Mouse (Mus musculus): Measurements from ENCODE around the gene Sppl3.
A peak's percentile ranks its signal among the peaks of the same experiment; 100 is the strongest.
"Not testable (repeated sequence)": the region's sequence is repeated elsewhere in the genome, so short reads cannot be mapped to it uniquely, and the experiment has no call there.

The Sppl3 gene

DNA sequence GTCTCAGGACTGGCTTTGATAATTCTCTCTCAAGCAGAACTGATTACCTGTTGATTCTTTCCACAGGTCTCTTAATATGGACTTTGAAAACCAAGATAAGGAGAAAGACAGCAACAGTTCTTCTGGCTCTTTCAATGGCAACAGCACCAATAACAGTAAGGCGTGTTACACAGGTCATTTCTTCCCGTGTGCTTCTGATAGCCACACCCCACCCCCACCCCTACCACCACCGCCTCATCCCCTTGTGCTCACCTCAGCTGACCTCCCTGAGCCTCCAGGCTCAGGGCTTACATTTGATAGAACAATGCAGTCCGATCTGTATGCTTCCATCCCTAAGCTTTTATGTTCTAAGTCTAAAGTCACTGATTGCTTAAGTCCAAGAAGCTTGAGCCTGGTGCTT, 63.8 kb downstream of the Sppl3 start:
- peak; percentile 59 for DNase-seq (ENCODE audit: low spot score)

DNA sequence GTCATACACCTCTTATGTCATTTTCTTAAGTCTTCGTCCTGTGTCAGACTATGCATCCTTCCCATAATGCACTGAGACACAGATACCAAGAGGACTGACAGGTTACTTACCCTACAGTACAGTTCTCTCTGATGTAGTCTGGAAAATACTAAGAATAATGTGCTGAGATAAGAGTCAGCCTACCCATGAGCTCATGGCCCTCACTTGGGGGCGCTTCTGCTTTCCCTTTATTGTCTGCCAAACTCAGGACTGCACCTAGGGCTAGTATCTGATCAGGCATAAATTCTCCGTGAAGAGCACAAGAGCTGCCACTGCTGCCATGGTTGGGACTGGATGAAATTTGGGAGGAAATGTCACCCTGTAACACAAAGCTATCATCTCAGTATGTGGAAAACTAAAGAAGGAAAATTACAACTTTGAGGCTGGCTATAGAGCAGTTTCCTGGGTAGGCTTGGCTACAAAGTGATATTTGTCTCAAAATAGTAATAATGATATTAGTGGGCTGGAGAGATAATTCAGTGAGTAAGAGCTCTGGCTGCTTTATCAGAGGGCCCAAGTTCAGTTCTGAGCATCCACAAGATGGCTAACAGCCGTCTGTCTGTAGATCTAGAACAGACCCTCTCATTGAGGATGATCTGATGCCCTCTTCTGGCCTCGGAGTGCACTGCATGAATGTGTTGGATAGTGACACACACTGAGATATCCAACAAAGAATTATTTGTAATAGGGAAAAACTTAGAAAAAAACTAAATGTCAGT, 65.4 kb downstream of the Sppl3 start:
- DNase-seq (ENCODE audit: low spot score): no peak

DNA sequence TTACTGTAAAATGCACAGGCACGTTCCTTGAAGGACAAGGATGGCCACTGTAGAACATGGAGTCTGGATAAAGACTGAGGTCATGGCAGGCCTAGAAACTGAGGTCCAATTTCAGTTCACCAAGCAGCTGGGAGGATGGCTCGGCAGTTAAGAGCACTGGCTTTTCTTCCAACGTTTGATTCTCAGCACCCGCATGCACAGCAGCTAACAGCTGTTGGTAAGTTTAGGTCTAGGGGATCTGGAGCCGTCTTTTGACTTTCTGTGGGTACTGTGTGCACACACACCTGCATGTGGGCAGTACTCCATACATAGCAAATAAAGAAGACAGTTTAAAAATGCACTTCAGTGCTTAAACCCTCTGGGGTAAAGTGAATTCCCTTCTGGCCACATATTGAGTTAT, 70.7 kb downstream of the Sppl3 start:
- DNase-seq (ENCODE audit: low spot score): no peak

DNA sequence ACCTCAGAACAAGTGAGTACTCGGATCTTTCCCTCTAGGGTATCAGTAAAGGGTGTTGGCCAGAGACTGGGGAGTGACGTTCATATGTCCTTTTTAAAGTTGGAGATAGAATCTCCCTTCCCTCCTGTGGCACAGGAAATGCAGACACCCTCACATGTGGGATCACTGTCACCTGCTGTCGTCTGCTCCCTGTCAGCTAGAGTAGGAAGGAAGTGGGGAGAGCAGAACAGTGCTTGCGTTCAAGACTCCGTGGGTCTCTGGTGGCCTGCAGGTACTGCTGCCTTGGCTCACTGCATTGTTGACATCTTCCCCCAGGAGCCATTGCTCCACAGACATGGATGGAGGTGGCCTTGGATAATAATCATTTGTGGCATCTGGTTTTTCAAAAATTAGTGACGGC, 72.6 kb downstream of the Sppl3 start:
- DNase-seq (ENCODE audit: low spot score): no peak

DNA sequence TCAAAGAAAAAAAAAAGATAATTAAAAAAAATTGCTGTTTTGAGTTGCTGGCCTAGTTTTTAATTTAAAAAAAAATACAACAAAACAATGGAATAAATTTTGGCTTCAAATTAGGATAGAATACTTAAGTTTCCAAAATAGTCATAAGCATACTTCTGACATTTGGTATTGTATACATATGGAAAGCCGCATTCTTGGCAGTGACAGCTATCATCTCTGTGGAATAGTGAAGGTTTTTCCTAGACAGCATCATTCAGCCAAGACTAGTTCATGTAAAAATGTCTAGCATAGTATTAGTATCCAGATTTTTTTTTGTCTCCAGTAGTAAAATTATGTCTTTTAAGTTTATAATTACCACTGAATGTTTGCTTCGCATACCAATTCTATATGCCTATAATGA, 74.7 kb downstream of the Sppl3 start:
- no peak for DNase-seq (ENCODE audit: low spot score)

DNA sequence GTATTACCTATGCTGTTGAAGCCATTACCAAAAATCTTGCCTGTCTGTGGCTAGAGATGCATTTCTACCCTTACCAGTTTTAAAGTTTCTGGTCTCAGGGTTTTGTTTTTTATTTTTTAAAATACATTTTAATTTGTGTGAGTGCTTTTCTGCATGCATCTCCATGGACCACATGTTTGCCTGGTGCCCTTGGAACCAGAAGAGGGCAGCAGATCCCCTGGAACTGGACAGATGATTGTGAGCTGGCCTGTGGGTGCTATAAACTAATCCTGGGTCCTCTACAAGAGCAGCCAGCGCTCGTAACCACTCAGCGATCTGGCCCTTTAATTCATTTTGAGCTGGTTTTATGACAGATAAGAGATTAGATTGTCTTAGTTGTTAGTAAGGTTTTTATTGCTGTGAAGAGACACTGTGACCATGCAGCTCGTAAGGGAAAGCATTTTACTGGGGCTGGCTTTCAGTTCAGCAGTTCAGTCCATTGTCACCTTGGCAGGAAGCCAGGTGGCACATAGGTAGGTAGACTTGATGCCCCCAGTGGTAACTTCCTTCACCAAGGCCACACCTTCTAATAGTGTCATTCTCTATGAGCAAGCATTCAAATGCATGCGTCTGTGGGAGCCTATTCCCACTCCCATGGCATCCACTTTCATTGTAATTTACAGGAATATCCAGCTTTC, 78.8 kb downstream of the Sppl3 start:
- no peak for DNase-seq (ENCODE audit: low spot score)

DNA sequence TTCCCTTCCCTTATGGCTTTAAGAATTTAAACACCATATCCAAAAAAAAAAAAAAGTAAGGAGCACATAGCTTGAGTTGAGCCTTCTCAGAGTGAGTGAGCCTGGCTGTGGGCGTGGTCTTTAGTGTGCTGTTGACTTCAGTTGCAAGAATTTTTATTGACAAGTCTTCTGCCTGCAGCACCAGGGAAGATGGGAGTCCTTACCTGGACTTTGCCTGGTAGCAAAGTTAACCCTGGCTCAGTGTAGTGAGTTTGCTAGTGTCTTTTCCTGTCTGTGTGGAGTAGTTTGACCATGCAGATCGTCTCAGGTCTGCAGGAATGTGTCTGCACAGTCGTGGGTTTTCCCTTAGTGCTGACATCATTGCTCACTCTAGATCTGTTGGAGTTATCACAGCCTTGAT, 80.1 kb downstream of the Sppl3 start:
- DNase-seq (ENCODE audit: low spot score): peak; percentile 64

DNA sequence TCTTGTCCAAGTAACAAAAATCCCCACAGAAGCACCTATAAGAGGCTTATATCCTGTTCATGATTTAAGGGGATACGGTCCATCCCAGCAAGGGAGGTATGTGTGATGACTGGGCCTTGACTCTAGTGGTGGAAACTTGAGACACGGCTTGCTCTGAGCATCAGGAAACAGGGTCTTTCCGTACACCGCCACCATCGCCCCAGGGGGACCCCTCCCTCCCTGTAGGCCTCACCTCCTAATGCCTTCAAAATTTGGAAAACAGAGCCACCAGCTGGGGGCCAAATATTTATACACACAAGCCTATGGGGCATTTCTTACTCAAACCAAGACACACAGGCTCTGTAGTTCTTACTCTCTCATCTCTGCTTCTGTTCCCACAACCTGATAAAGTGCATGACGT, 80.8 kb downstream of the Sppl3 start:
- DNase-seq (ENCODE audit: low spot score): no peak

DNA sequence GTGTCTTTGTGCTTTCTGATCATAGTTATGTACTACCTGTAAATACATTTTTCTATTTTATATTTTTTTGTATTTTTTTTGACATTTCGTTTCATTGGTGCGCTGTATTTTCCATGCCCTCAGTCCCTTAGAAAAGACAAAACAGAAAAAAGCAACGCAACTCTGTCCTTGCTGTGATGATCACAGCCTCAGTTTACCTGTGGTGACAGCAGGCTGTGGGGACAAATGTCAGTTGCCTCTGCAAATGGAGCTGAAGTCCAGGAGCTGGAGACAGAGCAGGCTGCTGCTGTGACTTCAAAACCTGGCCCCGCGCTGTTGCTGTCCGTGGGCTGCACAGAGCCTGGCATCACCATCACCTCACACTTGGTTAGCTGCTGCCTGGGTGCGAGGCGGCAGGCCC, 87.3 kb downstream of the Sppl3 start, which contains the start of gene Gm10401:
TSS of gene Gm10401 (minus strand) at position 101 of the 400 bp plus-strand sequence.
- DNase-seq (ENCODE audit: low spot score): no peak

DNA sequence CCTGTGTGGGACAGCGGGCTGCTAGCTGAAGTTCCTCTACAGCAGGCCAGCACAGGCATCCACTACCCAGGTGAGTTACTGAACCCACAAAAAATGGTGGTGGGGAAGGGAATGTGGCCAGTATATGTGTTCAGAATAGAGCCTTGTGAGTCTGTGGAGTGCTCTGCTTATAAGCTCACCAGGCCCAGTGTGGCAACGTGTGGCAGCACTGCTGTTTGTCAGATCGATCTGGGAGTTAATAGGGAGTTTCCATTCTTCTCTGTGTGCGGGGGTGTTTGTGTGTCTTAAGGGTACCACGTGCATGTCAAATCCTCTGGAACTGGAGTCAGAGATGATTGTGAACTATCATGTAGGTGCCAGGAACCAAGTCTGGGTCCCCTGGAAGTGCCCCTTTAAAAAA, 88.6 kb downstream of the Sppl3 start:
- no peak for DNase-seq (ENCODE audit: low spot score)

DNA sequence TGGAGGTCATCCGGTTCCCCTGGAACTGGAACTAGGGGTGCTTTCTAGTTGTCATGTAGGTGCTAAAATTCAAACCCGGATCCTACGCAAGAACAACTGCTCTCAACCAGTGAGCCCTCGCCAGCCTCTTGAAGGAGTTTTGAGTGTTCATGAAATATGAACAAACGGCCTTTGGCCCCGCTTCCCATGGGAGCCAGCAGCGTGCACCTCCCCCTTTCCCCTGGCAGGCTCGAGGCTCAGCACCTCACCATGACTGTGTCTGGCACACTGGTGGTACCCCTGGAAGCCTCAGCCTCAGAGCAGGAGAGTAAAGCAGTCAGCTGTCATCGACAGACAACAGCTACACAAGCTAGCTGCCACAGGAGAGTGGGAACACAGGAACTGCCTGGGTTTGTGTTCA, 89.1 kb downstream of the Sppl3 start:
- no peak for DNase-seq (ENCODE audit: low spot score)

DNA sequence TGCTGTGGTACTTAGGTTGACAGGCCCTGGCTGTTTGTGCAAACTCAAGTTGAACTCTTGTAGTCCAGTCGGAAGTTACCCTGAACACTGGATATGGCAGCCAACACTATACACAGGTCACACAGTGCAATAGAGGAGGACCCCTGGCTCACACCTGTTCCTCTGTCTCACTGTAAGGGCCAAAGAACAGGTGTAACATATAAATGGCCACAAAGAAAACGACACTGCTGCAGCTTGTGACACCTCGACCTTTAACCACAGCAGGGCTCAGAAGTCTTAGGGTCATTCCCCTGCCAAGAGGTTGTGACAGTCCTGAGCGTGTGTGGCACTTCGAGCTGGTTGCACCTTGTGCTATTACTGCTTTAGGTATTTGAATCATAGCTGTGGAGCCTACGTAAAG, 89.5 kb downstream of the Sppl3 start:
- peak; percentile 32 for DNase-seq (ENCODE audit: low spot score)

DNA sequence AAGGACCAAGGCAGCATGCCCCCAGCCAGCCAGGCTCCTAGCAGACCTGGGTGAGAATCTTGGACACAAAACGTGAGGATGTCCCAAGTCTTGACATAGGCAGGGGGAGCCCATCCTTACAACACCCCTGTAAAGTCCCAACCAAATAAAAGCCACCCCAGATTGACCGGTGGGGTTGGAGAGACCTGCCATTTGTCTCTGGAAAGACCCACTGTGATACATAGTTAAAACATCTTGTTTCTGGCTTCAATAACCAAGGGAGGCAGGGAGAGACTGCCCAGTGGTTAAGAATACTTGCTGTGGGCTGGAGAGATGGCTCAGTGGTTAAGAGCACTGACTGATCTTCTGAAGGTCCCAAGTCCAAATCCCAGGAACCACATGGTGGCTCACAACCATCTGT, 91.3 kb downstream of the Sppl3 start:
- no peak for DNase-seq (ENCODE audit: low spot score)

DNA sequence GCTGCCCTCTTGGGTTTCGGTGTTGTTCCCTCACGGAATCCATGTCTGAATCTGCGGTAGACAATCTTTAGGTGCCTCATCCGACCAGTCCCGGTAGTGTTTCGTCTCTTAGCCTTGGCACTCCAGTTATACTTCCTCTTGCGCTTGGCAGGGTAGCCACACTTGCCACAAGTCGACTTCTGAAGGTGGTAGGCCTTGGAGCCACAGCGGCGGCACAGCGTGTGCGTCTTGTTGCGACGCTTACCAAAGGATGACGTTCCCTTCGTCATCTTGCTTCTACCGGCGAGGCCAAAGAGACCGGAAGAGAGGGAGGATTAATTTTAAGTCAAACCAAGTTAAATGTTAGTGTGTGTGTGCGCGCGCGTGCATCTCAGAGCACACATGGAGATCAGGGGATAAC, 92.3 kb downstream of the Sppl3 start:
- not testable (repeated sequence) for DNase-seq (ENCODE audit: low spot score)

DNA sequence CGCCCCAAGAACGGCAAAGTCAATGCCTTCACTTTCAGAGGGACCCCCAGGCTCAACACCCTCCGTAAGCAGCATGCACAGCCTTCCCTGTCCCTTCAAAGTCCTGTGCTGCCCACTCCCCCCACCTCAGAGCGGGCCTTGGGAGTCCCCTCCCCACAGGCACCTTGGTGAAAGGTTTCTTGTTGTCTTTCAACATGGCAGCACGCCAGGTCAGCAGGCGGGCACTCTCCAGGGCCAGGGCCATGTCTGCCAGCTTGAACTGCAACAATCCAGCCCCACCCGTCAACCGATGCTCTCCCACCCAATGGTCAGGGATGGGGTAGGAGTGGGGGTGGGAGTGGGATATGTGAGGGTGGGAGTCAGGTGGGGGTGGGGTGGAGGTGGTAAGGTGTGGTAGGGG, 100.2 kb downstream of the Sppl3 start:
- DNase-seq (ENCODE audit: low spot score): no peak

DNA sequence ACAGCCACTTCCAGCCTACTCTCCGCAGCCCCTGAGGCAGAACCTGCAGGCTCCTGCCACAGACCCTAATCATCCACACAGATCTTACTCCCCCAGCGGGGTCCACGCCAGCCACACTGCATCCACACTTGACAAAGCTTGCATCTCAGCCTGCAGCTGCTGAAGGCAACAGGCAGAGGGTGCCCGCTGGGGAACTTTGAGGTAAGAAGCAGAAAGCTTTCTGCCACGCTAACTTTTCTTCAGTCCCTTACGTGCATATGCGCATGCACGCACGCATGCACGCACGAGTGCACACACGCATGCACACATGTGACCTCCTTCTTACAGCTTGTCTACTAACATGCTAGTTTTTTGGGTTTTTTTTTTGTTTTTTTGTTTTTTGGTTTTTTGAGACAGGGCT, 102.3 kb downstream of the Sppl3 start:
- DNase-seq (ENCODE audit: low spot score): no peak

DNA sequence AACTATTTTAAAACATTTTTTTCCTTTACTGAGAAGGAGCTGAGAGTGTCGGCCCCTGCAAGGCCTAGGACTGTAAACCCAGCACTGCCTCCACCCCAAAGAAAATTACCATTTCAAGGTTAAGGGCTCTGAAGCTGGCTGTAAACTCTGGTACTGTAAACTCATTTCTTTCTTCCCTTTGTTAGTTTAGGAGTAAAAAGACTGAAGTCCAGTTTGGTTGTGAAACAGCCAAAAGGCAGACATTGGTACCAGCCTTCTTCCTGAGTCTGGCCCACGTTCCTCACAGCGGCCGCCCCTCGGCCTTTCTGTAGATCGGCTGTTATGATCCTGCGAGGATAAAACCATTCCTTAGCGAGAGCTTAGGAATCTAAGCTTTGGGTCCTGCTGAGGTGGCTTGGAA, 103.6 kb downstream of the Sppl3 start:
- DNase-seq (ENCODE audit: low spot score): no peak

DNA sequence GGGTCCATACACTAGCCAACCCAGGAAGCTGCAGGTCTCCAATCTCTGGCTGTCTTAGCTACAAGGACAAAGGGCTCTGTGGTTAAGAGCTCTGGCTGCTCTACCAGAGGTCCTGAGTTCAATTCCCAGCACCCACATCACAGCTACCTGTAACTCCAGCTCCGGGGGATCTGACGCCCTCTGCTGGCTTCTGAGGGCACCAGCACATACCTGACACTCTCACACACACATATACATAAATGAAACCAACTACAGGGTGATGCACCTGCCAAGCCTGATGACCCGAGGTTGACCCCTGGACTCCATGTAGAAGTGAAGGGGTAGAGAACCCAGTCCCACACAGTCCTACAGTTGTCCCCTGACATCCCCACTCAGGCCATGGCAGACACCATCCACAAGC, 105.5 kb downstream of the Sppl3 start:
- DNase-seq (ENCODE audit: low spot score): no peak

DNA sequence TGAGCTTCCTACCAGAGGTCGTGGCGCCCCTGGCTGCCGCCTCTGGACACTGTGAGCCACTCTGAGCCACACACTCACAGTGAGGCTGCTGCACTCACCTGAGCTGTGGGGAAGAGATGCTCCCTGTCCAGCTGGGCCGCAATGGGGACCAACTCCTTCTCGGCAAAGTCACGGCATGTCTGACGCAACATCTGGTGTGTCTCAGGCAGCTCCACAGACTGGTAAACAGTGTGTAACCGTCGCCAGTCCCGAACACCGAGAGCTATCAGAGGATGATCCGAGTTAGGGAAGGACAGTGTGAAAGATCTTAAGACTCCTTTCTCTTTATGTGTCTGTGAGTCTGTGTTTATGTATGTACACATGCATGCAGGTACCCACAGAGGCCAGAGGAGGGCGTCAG, 106.5 kb downstream of the Sppl3 start:
- DNase-seq (ENCODE audit: low spot score): no peak

DNA sequence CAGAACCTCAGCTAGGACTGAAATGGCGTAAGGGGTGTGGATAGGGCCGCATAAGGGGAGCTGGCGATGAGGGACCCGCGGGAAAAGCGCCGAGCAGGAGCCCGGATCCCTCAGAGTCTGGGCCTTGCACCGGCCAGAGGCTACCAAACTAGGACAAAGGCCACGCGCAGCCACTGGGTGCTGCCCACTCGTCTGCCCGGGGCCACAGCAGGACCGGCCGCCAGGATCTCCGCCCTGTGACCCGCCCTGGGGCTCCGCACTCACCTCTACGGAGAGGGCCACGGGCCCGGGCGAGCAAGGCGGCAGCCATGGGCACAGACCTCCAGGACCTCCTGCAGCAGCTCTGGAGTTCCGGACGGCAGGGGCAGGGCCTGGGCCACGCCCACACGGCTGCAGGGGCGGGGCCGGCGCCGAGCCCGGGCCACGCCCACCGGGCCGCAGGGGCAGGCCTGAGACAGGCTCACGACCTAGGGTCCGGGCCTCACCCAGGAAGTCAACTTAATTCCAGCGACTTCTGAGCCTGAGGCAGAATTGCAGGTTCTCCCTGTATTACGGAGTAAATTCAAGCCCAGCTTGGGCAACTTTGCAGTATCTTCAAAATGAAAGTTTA, 108.1 kb downstream of the Sppl3 start, which contains the start of gene Acads:
TSS of gene Acads (minus strand) at position 386 of the 610 bp plus-strand sequence.
- DNase-seq (ENCODE audit: low spot score): peak; percentile 91

DNA sequence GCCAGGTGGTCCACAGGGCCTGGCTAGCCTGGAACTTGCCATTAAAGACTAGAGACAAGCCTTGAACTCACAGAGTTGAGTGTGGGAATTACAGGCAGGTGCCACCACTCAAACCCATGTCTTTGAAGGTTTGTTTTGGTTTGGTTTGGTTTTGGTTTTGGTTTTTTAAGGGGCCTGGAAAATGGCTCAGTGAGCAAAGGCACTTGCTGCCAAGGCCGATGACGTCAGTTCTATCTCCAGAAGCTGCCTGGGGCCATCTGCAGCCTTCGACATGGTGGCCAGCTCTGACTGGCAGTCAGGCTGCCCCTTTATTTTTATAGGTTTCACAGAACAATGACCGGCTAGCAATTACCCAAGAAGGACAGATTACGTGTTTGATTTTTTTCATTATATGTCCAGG, 110.0 kb downstream of the Sppl3 start:
- DNase-seq (ENCODE audit: low spot score): no peak

DNA sequence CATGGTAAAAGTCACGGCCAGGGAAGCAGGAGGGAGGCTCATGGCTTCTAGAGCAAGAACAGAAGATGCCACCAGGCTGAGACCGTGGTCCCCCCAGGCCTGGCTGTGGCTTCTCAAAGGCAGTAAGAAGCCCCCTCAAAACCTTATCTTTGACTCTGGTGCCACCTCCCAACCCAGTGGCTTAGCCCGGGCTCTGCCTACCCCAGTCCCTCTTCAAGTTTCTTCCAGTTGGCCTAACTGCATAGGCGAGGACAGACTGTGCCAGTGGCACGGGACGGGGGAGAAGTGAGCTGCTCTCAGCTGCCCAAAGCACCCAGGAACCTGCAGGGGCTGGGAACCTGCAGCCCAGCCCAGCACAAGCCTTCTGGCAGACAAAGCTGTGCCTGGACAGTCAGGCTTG, 113.8 kb downstream of the Sppl3 start:
- DNase-seq (ENCODE audit: low spot score): no peak

DNA sequence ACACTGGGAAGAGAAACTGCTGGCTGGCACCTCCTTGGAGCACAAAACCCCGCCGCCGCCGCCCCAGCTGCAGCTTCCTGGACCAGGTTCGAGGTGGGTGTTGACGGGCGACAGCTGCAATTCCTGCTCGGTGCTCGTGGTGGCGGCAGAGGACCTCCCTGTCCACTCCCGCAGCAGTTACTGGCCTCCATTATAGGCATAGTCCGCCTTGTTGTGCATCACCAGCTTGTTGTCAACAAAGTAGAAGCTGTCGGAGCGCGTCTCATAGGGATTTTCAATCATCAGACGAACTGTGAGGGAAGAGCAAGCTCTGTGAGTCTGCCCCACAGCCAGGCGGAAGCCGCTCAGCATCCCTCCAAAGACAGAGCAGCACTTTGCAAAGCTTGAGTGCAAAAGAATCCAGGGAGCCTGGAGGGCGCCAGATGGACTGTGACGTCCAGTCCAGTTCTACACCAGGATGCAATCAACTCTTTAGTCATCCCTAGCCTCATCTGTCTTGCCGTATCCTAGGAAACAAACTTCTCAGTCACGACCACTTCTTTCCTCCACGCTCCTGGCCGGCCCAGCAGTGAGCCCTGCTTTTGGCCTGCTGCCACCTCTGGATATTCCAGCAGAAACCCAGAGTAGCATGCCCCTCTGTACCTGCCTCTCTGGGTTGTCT, 114.4 kb downstream of the Sppl3 start:
- peak; percentile 67 for DNase-seq (ENCODE audit: low spot score)
